Mouse (Mus musculus): ENCODE measurements around the gene Zfp598. TPM values are rescaled to one million over a fixed set of nuclear protein-coding genes. Genes with fewer than 3 reads are reported as not detected.
"Not testable (repeated sequence)": the region's sequence is repeated elsewhere in the genome, so short reads cannot be mapped to it uniquely, and the experiment has no call there.

Zfp598 gene
- polyA plus RNA-seq, 1 experiment from 2014 or later, result 11.6 TPM

DNA sequence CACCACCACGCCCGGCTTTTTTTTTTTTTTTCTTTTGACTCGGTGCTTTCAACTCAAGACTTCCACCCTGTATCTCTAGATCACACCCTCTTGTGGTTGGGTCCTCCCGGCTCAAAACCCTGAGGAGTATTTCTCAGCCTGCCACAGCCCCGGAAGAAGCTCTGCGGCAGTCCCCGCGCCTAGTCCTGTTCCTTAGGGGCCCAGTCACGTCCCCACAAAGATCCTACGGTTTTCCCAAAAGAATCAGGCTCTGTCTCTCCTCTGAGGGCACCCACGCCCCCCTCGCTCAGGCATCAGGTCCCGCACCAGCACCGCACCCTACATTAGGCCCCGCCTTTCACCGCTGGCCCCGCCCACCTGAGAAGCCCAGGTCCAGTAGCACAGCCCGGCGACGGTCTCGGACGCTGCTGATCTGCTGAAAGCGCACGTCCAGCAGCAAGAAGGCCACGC is 17.7 kb downstream of the Zfp598 start:
- peak; percentile 70 for DNase-seq (ENCODE audit: low spot score)

DNA sequence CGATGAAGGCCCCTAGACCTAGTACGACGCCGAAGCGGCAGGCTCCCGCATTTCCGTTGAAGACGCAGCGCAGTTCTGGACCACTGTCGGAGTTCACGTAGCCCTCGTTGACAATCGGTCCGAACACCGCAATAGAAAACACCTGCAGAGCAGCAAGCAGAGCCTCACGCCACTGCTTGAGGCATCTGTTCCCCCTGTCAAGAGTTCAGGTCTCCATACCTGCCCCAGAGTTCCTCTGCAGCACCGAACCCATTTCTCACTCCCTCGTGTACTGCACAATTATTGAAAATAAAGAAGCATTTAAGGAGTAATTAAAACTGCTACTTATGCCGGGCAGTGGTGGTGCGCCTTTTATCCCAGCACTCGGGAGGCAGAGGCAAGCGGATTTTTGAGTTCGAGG is 18.1 kb downstream of the Zfp598 start:
- no peak for DNase-seq (ENCODE audit: low spot score)

- no peak for DNase-seq (ENCODE audit: low spot score)
Observed at GRCm38 (mm10) chr17:24689251-24690081, 20.0 kb downstream of the Zfp598 start, which contains the start of gene Syngr3. TSS of gene Syngr3 (minus strand) at chr17:24689955.

- DNase-seq (ENCODE audit: low spot score), result no peak
Observed at GRCm38 (mm10) chr17:24692385-24692784, 22.9 kb downstream of the Zfp598 start.

DNA sequence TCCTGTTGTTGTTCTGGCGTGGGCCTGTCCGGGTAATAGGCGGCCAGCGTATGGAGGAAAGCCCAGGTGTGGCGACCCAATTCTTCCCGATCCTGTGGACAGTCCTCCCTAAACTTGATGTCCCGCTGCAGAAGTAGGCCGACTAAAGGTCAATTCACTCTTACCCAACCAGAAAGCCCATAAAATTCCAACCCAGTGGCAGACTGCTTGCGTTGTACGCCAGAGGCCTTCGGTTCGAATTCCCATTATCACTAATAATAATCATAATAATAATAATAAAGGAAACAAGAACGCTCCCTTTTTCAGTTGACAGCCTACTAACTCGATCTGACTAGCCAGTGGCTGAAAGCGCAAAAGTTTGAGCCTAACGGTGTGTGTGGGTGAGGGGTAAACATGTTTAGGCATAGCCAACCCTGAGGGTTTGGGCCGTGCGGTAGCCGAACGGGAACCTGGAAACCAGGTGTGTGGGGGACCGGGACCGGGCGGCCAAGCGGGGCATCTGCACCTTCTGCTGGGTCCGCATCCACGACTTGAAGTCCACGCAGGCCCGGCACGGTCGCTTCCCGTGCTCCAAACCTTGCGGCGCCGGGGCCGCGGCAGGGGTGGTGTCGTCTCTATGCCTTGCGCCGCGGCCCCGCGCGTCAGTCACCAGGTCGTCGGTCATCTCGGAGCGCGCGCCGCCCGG is 26.0 kb downstream of the Zfp598 start:
- no peak for DNase-seq (ENCODE audit: low spot score)

DNA sequence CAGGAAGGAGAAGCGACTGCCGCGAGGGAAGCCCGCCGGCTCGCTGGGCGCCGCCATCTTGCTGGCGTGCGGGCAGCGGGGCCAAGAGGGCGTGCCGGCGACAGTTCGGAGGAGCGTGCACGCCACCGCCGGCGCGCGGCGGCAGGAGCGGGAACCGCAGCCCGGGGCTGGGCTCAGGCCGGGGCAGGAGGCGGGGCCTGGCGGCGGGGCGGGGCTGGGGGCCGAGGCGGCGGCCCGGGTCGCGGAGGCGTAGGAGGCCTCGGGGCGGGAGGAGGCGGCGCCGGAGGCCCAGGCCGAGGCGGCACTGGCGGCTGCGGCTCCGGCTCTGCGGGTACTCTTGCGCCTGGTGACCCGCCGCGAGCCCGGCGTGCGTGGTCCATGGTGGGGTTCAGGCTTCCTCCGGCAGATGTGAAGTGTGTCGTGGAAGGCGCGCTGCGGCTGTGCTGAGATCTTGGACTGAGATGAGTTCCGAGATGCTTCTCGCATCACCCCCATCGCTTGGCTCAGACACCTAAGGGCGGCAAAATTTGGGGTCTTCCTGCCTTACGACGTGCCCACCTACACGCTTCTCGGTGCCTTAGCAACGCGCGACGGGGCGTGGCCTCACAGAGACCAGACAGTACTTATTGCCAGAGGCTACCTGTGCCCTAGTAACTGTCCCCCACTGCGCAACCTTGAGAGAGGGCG is 26.7 kb downstream of the Zfp598 start, which contains the start of the genes Gfer and Noxo1:
Gene Gfer (minus strand): TSS at position 146 of the 687 bp plus-strand sequence.
Gene Noxo1 (plus strand): TSS at position 224 of the 687 bp plus-strand sequence.
- peak; percentile 79 for DNase-seq (ENCODE audit: low spot score)

DNA sequence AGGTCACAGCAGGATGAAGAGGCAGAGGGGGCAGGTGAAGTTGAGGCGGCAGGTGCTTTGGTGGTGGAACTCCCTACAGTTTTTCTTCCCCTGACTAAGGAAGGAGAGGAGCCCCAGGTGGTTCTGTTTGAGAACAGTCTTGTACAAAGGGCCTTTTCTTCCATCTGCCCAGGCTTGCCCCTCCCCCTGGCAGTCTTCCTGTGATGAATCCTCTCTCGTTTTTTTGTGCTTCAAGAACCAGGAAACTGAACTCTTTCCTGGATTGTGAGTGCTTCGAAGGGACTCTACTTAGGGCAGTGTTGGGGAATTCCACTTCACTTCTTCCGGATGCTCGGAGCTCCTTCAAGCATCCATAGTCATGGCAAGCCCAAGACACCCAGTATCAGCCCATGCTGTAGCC is 28.5 kb downstream of the Zfp598 start:
- no peak for DNase-seq (ENCODE audit: low spot score)

- no peak for DNase-seq (ENCODE audit: low spot score)
Observed at GRCm38 (mm10) chr17:24698715-24699114, 29.2 kb downstream of the Zfp598 start.

DNA sequence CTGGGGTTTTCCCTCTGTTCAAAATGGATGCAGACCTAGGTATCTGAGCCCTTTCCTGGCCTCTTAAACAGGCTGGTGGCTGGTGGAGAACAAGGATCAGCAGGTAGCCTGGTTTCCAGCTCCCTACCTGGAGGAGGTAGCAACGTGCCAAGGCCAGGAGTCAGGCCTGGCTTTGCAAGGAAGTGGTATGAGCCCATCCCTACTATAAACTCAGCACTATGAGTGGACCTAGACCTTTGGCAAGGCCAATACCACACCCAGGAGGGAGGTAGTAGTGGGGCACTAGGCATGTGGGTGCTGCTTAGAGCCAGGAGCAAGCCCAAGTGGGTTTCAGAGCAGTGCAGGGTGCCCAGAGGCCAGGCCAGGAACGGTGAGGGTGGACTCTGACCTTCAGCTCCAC is 30.0 kb downstream of the Zfp598 start:
- DNase-seq (ENCODE audit: low spot score), result no peak

- no peak for DNase-seq (ENCODE audit: low spot score)
Observed at GRCm38 (mm10) chr17:24701251-24701650, 31.8 kb downstream of the Zfp598 start.

DNA sequence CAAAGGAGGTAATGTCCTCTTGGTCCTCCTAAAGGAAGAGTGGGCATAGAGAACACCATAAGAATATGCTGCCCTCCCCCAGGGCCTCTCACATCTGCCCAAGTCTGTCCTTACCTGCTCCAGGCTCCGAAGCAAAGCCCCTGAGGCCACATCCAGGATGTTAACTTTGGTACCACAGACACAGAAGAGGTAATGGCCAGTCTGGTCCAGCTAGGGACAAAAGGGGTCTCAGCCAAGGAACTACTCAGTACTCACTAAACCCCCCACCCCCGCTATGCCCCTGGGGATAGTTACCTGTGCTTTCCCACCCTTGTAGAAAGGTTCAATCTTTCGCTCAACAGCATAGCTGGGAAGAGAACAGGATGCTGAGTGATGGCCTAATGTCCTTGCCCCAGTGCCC is 36.3 kb downstream of the Zfp598 start:
- no peak for DNase-seq (ENCODE audit: low spot score)

DNA sequence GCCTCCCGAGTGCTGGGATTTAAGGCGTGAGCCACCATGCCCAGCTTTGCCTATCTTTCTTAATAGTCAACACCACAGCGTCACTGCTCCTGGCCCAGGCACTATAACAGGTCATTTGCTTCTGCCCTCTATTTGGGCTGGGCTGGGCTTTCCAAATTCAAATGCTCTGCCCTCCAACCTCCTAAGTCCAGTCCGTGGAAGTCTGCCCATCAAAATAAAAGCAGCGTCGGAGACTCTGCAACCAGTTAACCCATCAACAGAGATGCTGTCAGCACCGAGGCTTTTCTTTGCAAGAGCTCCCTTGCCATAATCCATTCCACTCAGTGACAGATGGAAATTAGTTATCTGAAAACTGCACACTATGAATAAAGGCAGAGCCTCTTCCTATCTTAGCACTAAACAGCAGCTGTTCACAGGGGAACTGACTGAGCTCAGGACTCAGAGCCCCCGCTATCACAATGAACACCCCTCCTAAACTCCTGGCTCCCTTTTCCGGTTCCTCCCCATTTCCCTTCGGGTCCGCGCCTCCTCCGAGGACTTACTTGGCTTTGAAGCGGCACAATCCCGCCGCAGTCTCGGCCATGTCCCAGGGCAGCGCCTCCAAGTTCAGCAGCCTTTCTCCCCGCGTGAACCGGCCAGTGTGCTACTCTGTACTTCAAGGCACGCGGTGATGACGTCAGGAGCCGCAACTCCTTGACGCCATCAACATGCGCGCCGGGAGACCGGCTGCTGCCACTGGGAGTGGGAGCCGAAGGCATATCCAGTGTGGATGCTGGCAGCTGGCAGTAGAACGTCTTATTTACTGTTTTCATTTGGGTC is 37.7 kb downstream of the Zfp598 start, which contains the start of gene Tbl3:
Gene Tbl3 (minus strand): TSS at position 679 of the 819 bp plus-strand sequence.
- DNase-seq (ENCODE audit: low spot score), result peak; percentile 95

DNA sequence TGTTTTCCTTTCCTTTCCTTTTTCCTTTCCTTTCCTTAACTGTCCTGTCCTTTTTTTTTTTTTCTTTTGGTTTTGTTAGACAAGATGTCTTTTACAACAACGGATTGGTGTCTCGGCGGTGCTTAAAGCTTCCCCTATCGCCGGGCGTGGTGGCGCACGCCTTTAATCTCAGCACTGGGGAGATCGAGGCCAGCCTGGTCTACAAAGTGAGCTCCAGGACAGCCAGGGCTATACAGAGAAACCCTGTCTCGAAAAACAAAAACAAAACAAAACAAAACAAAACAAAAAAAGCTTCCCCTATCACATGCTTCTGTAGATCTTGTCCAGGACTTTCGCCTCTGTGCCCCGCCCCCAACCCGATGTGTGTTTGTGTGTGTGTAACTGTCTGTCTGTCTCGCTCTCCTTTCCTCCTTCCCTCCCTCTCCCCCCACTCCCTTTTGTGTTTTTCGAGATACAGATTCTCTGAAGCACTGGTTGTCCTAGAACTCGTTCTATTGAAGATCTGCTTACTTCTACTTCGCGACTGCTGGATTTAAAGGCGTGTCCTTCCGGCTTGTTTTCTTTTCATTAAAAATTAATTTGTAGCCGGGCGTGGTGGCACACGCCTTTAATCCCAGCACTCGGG is 38.4 kb downstream of the Zfp598 start:
- DNase-seq (ENCODE audit: low spot score), result no peak

GRCm38 (mm10) chr17:24708646-24709045 is 39.2 kb downstream of the Zfp598 start:
- peak; percentile 62 for DNase-seq (ENCODE audit: low spot score)

DNA sequence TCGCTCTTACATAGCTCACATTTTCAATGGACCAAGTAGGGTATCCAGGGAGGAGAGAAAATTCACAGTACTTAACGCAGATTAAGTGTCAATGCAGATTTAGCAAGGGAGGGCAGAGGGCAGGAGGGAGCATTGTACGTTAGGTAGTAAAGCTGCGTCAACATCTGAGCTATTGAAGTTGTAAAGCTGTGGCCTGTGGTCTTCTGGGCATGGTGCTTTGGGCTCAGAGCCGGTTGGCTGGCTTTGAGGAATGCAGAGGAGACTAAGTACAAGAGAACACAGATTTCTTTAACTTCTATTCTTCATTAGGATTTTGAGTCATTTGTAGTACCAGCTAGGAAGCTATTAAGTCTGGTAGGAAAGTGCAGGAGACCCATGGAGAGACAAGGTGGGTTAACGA is 46.1 kb downstream of the Zfp598 start:
- no peak for DNase-seq (ENCODE audit: low spot score)

DNA sequence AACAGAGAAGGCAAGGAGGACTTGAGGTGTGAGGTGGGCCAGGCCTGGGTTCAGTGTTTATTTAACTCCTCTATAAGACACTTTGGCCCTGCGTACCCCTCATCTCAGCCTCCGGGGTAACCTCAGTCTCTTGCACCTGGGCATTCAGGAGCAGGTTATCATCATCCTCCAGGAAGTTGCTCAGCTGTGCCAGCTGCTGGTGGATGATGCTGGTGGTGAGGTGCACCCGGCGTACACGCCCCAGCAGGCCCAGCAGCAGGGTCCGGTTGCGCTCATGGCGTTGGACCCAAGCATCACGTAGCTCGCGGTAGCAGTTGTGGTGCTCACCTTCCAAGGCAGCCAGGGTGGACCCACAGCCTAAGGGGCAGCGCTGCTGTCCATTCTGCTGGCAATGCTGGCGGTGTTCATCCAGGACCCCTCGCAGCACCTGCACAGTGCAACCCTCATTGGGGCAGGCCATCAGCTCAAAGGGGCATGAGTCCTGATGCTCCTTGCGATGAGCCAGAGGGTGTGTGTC is 46.7 kb downstream of the Zfp598 start:
- DNase-seq (ENCODE audit: low spot score), result no peak

- no peak for DNase-seq (ENCODE audit: low spot score)
Observed at GRCm38 (mm10) chr17:24717943-24718342, 48.5 kb downstream of the Zfp598 start, which contains the start of the genes Rnf151 and Rps2. TSS of gene Rnf151 (minus strand) at chr17:24718063. TSS of gene Rps2 (plus strand) at chr17:24718116.

GRCm38 (mm10) chr17:24718938-24719337 is 49.5 kb downstream of the Zfp598 start:
- not testable (repeated sequence) for DNase-seq (ENCODE audit: low spot score)

DNA sequence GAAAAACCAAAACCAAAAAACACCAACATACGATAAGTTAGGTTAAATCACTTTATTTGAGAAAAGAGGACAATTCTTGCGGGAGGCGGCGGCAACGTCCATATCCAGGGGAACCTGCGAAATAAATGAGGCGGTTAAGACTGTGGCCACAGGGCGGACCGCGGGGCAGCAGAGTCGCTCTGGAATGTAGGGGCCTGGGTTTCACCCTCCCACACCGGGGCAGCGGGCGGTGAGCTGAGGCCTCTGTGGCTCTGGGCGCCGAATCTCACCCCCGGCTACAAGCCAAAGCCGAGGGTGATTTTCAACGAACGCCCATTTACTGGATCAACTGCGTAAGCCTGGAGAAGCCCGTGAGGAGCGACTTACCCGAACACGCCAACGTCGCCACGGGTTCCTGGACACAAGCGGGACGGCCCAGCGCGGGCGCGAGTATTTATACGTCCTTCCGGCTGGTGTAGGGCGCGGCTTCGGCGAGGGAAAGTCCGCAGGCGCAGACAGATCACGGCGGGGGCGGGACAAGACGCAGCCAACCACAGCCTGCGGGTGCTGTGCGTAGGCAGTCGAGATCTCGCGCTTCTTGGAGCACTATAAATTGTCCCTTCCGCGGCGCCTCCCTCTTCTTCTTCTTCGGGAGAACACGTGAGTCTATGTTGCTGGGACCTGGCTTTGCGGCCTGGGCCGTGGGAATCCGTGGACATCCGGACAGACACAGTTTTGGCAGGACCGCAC is 50.2 kb downstream of the Zfp598 start:
- DNase-seq (ENCODE audit: low spot score), result peak; percentile 98
